Mouse (Mus musculus): ENCODE data around the gene Il11ra1. TPM values are rescaled to one million over a fixed set of nuclear protein-coding genes. Genes with fewer than 3 reads are reported as not detected.

Gene Il11ra1
- total RNA-seq, 2 experiments from 2014 or later, result 37.0 to 38.0 TPM

- no peak for DNase-seq
Measured at GRCm38 (mm10) chr4:41710229-41710628, 10.4 kb downstream of the Il11ra1 start.

GRCm38 (mm10) chr4:41711705-41712375 is 12.1 kb downstream of the Il11ra1 start:
- DNase-seq, result no peak

- no peak for DNase-seq
Measured at GRCm38 (mm10) chr4:41712421-41713196, 12.8 kb downstream of the Il11ra1 start.

- peak; percentile 84 to 85 for DNase-seq
Measured at GRCm38 (mm10) chr4:41713197-41714067, 13.6 kb downstream of the Il11ra1 start, which contains the start of gene Rpp25l. Rpp25l (minus strand) TSS chr4:41713534.

- peak in 1 of 2 experiments; percentile 67 for DNase-seq
Measured at GRCm38 (mm10) chr4:41714276-41714675, 14.5 kb downstream of the Il11ra1 start.

- no peak for DNase-seq
Measured at GRCm38 (mm10) chr4:41715082-41715481, 15.3 kb downstream of the Il11ra1 start.

GRCm38 (mm10) chr4:41715596-41715995 is 15.8 kb downstream of the Il11ra1 start:
- DNase-seq, result no peak

- no peak for DNase-seq
Measured at GRCm38 (mm10) chr4:41716834-41717233, 17.0 kb downstream of the Il11ra1 start.

GRCm38 (mm10) chr4:41722918-41723351 is 23.1 kb downstream of the Il11ra1 start, which contains the start of gene Dctn3:
Dctn3 (minus strand) TSS chr4:41723170.
- DNase-seq, result peak; percentile 84 to 88

- no peak for DNase-seq
Measured at GRCm38 (mm10) chr4:41726826-41727621, 27.2 kb downstream of the Il11ra1 start.

- no peak for DNase-seq
Measured at GRCm38 (mm10) chr4:41731052-41731765, 31.4 kb downstream of the Il11ra1 start, which contains the start of gene Arid3c. Arid3c (minus strand) TSS chr4:41731142.

- DNase-seq, result peak; percentile 72 to 74
Measured at GRCm38 (mm10) chr4:41737602-41738255, 37.9 kb downstream of the Il11ra1 start.

GRCm38 (mm10) chr4:41738256-41738603 is 38.4 kb downstream of the Il11ra1 start:
- DNase-seq, result no peak

GRCm38 (mm10) chr4:41739260-41739659 is 39.5 kb downstream of the Il11ra1 start:
- DNase-seq, result no peak

GRCm38 (mm10) chr4:41740380-41741157 is 40.8 kb downstream of the Il11ra1 start:
- DNase-seq, result no peak

GRCm38 (mm10) chr4:41741158-41741560 is 41.4 kb downstream of the Il11ra1 start:
- peak; percentile 93 for DNase-seq

GRCm38 (mm10) chr4:41744131-41744530 is 44.3 kb downstream of the Il11ra1 start:
- no peak for DNase-seq

- no peak for DNase-seq
Measured at GRCm38 (mm10) chr4:41745021-41745420, 45.2 kb downstream of the Il11ra1 start.

- DNase-seq, result no peak
Measured at GRCm38 (mm10) chr4:41754797-41755337, 55.1 kb downstream of the Il11ra1 start, which contains the start of gene Galt. Galt (plus strand) TSS chr4:41755228.

All from layer of hippocampus, postnatal 36 days (tissue).